Mouse (Mus musculus) mouse trophoblast stem cell (cell line): ENCODE data around the gene Fancc.

Experiments
- in situ Hi-C, 2 experiments: fragments of 300-500 bp; cut with MseI, MboI; formaldehyde crosslinking; loops; 2 replicates in 1 of 2; 3 replicates in 1 of 2; pipeline ENCODE4 v1.15.1; 2025

Gene Fancc

DNA sequence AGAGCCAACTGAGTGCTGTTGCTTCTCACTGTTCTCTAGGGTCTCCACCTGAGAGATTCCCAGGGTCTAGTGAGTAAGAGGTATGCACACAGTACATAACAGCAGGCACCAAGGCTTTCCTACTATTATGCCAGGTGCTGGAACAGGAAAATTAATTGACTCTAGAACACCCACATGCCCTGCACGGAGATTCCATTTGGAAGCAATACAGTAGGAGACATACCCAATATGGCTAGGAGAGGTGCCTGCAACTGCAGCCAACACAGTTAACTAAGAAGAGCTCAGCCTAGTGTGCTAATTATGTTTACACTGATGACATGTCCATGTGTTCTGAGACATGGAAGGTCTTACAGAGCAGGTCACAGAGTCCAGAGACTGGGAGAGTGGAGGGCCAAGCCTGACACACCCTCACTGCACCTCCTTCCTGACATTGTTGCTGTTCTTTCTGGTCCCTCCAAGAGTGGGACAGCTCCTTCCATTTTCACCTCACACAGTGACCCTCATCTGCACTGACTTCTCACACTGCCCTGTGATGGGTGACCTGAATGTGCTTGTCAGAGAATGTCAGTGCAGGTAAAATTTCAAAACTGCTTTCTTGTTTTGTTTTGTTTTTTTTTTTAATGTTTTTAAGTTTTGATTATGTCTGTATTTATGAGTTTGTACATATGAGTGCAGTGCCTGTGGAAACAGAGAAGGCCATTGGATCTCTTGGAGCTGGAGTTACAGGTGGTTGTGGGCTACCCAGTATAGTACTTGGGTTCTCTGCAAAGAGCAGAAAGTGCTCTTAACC lies 234.7 kb downstream of the Fancc start:
- in situ Hi-C loops, result no loop called here

DNA sequence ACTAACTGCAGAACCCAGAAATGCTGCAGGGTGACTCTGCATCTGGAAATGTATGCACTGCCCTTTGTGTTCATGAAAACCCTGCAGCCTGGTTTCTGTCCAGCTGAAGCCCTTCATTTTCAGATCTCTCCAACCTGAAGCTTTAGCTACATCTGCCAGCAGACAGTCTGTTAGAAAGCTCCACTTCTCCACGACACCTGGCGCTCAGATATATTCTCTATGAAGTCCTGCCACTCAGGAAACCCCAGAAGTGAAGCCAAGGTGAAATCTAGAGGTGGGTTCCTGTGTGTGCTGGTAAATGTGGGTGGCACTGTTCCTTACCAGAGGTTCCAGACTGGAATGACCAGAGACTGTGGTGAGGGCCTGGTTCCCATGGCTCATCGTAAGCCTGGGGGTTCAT lies 235.4 kb downstream of the Fancc start:
- in situ Hi-C loops, result no loop called here

DNA sequence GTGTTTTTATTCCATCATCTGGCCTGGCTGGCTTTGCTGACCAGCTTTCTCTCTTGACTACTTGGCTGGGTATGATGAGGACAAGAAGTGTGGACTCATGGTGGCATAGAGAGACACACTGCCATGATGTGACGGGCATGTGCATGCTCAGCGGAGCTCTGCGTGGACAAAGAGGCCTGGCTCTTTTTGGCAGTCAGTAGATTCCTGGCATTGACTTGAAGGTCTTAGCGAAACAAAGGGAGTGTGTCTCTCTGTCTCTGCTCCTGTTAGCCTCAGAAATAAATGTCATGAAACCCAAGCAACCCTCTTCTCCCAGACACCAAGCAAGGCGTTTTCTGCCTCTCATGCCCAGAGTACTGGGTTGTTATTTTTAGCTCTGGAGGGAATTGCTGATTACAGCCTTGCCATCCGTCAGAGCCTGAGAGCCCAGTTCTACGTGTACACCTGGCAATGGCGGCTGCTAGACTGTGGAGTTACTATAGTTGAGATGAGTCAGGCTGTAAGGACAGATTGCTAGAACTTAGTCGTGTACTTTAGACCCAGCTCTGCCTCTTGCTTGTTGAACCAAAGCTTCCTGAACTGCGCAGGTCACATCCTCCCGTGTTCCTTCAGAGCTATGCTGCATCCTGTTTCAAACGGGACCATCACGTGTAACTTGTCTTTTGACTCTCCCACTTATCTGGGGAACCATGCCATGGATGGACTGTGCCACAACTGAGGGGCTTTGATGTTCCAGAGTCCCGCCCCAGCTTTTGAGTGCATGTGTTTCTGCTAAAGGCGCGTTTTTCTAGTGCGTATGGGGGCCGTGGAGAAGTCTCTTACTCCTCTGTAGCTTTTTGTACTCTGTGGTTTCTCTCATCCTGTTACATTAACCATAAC lies 236.1 kb downstream of the Fancc start:
- in situ Hi-C loops, result no loop called here

DNA sequence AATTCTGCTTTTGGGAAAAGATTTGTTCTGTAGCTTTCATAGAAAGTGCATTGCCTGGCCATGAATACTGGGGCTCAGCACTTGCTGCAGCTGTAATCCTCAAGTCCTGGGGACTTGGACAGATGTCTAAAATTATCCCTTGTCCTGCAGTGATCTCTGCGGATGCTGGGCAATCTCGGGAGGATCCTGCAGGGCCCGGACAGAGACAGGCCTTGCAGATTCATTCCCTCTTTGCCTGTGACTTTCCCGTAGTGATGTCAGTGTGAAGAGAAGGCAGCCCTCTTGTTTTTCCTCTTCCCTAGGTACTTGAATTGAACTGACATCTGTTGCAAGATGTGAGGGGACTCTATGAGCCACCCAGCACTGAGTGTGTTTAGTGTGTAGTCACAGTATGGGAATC lies 236.9 kb downstream of the Fancc start:
- in situ Hi-C loops, result no loop called here

DNA sequence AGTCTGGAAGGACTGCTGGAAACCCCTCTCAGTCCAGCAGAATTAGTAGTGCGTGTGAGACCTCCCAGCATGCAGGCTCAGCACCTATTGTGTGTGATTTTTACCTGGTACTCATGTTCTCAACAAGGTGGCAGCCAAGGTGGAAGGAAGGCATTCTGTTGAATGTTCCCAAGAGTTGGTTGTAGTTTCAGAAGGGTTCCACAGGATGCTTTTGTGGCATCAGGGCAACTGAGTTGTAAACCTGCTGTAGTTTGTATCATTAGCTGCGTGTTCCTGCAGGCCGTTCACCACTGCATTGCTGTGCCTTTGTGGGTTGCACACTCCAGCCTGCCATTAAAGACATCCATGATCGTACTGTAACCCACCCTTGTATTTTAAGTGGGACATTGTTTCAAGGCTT lies 238.4 kb downstream of the Fancc start:
- in situ Hi-C loops, result no loop called here

DNA sequence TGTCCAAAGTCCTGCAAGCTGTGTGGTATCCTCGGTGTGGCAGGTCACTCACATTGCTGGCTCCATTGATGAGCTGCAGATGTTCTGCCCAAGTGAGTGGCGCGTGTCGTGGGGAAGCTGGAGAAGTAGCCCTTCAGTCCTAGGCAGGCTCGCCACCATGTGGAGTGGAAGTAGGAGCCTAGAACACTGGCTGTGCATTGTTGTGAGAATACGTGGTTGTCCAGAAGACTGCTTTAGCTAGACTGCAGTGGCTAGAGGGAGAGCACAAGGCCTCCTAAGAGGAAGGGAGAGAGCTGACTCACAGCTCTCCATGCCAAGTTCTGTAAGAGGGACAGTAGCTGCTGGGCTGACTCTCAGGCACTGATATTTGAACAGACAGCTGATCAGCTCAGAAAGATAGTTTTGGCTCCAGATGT lies 238.9 kb downstream of the Fancc start:
- in situ Hi-C loops, result no loop called here

DNA sequence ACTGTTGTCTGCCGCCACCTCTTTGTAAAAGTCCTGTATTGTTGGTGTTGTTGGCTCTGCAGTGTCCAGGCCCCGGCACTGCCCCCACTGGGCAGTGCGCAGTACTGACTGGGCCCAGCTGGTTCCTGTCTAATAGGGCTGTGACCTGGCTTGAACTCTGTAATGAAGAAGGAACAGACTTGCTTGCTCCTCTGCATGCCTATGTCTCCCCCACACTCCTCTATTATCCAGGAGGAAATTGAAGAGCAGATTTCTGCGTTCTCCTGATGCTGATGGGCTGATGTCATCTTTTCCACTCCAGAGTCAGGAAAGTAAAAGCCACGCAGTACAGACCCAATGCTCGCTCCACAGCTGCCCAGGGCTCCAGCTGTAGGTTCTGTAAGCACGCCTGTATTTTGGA lies 240.3 kb downstream of the Fancc start:
- in situ Hi-C loops, result no loop called here

DNA sequence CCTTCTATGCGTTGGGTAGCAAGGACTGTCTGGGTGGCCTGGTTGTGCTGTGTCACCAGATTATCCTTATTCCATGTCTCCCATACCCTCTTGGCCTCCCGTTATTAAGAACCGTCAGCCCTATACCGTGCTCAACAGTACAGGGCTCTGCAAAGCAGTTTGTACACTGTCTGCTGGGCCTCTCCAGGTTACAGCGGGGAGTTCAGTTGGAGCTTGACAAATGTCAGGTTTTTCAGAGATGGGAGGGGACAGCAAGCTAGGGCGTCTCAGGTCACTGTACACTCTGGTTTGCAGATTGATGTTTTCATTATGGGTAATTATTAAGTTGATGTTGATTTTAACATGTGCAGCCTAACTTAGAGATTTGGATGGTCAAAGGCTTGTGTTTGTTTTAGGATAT lies 240.9 kb downstream of the Fancc start:
- in situ Hi-C loops, result no loop called here

DNA sequence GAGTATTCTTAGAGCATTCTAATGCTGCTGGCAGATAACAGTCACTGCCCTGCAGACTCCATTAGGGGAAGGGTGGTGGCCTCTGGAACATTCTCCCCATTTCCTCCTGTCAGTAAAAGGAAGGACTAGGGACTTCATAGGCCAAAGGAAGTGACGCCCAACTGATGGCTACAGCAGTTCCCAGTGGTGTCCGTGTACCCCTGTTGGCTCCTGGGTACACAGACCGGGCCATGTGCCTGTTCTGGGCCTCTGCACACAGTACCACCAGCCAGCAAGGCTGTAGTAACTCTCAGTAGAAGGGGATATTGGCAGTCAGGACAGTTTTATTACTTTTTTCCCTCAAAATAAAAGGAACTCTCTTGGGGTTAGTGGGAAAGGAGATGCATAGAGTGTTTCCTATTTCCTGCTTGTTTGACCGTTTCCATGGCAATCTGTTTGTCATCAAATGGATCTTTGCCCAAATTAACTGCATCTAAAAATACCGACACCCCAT lies 241.5 kb downstream of the Fancc start:
- in situ Hi-C loops, result no loop called here

DNA sequence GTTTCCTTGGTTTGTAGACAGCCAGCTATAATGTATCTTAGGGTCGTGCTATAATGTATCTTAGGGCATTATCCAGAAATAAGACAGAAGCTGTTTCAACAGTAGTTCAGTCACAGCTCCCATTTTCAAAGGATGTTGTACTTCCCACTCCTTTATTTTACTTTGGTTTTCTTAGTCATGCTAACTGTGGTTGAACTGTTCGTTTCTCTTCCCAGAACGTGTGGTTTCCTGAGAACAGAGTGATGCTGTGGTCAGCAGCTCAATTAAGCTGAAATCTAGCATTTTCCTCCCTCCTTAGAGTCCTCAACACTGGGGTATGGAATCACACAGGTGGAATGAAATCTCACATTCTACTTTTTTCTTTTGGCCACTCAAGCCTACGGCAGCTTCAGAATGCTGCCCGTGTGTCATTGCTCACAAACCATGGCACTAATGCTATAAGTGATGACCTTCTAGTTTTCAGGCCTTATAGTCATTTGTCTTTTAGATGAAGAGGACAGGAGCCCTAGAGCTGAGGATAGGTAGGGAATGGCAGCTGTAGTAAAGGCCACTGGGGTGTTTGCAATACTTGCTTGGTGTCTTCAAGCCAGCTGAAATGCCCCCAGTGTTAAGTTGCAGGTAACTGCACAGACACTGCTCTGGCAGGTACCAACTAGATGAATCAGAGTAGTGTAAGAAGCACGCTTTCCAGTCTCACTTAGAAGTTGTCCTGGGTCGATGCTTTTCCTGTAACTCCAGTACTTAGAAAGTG lies 243.0 kb downstream of the Fancc start:
- in situ Hi-C loops, result no loop called here

DNA sequence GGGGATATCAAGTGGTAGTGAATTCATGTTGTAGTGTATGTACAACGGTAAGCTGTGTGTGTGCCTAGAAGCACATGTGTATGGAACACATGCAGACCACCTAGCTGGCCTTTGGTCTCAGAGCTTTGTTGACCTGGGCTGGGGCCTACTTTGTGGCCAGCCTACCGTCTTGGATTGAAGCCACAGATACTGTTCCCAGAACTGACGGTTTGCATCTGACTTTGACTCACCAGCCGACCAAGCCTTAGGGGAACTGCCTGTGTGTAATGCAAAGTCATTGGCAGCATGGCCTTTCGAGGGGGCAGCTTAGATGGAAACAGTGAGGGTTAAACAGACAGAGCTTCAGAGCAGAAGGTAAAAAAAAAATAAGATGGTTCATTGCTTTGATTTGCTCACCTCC lies 243.9 kb downstream of the Fancc start:
- in situ Hi-C loops, result no loop called here

DNA sequence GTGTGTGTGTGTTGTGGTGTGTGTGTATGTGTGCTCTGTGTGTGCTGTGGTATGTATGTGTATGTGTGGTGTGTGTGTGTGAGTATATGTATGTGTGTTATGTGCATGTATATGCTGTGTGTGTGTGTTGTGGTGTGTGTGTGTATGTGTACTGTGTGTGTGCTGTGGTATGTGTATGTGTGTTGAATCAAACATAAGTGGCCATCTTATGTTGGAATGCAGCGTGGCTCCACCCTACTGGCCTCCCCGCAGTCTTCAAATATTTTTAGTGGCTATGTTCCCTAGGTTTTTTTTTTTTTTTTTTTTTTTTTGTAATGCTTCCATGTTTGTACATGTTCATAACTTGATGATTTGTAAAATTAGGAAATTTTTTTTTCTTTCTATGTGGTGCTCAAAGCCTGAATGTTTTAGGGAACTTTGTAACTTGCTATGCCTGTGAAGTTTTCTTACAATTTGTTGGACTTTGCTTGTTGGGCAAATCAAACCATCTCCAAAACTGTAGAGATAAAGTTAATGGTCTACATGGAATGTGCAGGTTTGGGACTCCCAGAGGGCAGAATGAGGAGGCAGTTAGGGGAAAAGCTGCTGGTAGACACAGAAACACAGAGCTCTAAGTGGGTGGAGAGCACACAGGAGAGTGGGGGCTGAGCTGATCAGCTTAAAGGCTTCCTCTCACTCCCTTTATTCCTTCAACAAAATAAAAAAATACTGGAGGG lies 244.6 kb downstream of the Fancc start:
- in situ Hi-C loops, result no loop called here

DNA sequence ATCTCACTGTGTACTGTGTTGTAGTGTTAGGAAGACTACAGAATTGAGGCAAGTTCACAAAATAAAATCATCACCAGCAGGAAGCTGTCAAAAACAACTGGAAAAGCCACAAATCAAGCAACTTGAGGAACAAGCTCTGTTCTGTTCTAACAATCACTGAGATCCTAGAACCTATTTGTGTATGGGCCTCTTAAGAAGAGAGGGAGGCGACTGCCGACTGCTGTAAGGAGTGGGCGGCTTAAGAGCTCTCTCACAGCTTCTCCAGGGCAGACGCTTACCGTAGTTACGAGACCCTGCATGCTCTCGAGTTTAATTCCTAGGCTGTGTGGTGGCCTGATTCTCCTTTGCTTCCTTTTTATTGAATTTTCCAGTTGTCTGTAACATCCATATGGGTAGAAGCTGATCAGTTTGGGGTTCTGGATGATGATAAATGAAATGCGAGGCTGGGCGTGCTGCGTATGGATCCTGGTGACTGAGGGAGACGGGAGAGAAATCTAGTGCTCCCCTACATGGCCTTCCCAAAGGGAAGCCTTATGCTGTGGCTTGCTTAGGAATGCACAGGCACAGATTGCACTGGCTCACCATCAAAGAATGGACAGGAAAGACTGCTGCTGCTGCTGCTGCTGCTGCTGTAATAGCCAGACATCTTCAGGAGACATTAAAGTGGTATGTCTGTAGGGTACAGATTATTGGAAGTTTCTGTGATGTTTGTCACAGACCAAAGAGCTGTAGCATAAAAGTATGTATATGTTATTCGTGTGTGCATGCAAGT lies 245.8 kb downstream of the Fancc start:
- in situ Hi-C loops, result no loop called here

DNA sequence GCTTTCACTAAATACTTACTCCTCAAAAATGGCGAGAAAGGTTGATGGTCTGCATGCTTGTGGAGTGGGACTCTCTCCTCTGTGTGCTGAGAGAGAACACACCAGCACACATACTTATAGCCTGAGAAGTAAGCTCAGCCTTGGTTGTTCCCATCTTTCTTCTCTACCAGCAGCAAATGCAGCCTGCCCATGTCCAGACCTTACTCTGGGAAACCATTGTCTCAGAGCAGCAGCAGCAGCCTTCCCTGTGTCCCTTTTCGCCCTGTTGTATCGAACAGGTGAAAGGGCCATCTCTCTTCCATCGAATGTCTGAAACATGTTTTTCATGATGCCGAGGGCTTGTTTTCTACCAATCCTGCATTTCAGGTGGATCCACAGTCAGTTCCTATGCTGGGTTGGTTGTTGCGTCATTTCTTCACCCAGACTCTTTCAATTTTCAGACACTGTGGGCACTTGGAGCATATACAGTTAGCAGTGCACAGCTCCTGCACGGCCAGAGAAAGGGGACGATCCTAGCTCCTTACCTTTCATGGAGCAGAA lies 246.6 kb downstream of the Fancc start:
- in situ Hi-C loops, result no loop called here

DNA sequence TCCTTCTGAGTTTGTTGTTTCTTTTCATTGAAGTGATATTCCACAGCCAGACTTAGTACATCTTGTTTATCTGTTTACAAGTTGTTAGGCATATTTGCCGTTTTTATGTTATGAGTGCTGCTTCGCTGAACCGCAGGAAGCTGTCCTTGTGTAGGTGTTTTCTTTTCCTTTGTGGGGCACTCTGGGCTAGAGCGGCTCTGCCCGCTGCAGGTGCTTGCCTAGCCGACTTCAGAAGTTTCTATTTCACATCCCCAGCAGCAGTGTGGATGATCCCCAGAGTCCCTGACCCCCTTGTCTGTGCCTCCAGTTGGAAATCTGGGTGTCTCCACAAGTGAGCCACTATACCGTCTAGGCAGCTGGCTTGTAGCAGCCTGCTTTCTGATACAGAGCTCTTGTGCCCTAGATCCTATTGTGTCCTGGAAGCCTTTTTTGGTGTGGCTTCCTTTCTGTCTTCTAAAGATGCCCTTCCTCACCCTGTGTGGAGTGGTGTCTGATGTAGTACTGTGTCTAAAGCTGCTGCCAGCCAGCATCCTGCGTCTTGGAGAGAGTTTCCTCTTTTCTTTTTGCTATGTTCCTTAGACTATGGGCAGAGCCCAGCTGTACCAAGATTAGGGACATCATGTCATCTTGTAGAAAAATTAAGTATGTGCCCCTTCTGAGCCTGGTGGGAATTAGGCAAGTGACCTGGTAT lies 247.2 kb downstream of the Fancc start:
- in situ Hi-C loops, result no loop called here

DNA sequence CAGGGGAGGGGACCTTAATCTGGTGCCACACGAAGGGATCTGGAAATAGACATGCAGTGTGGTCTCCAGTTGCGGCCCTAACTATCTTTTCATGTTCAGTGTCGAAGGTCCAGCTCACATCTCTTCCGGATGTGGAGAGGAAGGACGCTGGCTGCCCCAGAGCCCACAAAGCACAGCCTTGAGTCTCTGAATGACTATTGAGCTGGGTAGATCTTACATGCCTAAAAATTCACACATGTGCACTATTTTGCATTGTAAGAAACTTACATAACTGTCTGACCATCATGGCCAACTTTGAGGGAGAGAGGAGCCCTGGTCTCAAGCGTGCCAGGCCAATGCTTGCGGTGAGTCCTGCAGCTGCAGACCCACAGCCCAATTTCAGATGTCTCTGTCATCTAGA lies 247.9 kb downstream of the Fancc start:
- in situ Hi-C loops, result no loop called here

DNA sequence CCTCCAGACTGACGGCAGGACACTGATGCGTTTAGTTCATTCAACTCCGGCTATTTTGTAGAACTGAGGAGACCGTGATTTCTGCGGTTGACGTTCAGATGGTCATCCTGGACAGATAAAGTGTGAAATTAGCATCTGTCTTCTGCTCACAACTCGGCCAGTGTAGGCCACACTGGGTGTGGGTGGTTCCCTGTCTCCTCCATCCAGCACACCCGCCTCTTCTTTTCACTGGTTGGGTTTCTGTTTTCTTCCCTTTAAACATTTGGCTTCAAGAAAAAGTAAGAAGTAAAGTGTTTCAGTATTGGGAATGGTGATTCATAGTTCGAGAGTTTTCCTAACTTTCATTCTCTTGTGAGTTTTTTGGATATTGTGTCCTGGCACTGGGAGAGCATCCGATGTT lies 248.8 kb downstream of the Fancc start:
- in situ Hi-C loops, result no loop called here

DNA sequence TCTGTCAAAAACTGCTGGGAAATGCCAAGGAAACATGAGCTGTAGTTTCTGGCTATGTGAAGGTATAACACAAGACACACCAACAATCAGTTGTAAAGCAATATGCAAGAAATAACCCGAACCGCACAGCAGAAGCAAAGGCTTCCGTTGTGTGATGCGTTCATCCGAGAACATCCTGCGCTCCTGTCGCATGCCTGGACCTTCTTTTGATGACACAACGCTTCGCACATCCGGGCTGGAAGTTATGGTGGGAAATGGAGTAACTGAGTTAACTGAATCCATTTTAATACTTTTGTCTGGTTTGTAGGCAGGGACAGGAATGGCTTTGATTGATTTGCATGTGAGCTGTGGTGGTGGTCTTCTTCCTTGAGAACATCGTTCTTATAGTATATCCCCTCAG lies 249.4 kb downstream of the Fancc start:
- in situ Hi-C loops, result no loop called here

DNA sequence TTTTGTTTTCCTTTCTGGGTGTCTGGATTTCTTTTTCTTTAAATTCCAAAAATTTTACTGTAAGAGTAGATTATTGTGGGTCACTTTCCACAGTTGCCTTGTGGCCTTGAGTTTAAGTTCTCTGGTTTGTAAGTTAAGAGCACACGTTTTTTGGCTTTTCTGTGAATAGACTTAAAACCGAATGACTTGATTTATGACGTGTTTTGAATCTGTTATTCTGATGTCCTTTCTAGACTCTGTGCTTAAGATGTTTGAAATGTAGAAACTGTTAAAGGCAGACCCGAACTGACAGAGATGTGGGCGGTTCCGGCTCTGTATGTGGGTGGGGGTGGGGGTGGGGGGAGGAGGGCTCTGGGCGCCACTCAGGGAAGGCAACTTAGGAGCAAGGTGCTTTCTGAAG lies 250.0 kb downstream of the Fancc start:
- in situ Hi-C loops, result no loop called here
